ENCODE assay signal across 8 mouse cellular contexts in genomic region chr3:116711624-116712435, GRCm38 (mm10). TPM values are rescaled to one million over a fixed set of nuclear protein-coding genes. Genes with fewer than 3 reads are reported as not detected.
DNase-seq lines count a peak whose midpoint lies in the region; ATAC-seq and TF ChIP-seq lines count a peak whose summit lies in the region.

No protein-coding gene starts in this region.

- peak overlapping the region; percentile 82 for H3K27ac ChIP-seq in lung, embryonic 16.5 days (ENCODE audit: low read length)

- H3K4me2 ChIP-seq in lung, embryonic 16.5 days (ENCODE audit: low read depth, low read length) = peak overlapping the region; percentile 82

- H3K27me3 ChIP-seq in G1E (ENCODE audit: insufficient read depth, low read length) = no peaks in the 10 kb centered on the region
- no peaks in the 10 kb centered on the region for H3K27me3 ChIP-seq in lung, embryonic 16.5 days (ENCODE audit: control insufficient read depth, insufficient read depth, low read depth, low read length)

- H3K9ac ChIP-seq in lung, embryonic 16.5 days (ENCODE audit: low read length) = peak overlapping the region; percentile 98

- under 1% methylated on average over 85 of the region's 85 CpGs for WGBS in lung, embryonic 16.5 days

- H3K4me1 ChIP-seq in G1E (ENCODE audit: insufficient read depth, low read depth, low read length) = peaks cover 42% of the 10 kb centered on the region
- H3K4me1 ChIP-seq in lung, embryonic 16.5 days (replicated peaks; ENCODE audit: control insufficient read depth, insufficient read depth, low read length) = peaks cover 13% of the 10 kb centered on the region

- no peak for TF ChIP-seq CTCF in G1E (IDR thresholded peaks at IDR 0.05; ENCODE audit: low read depth, low read length)

- peak; percentile 78 for DNase-seq in G1E (ENCODE audit: low spot score)
- peak; percentile 84 for DNase-seq in cerebellum, adult 8-10 months
- DNase-seq in forelimb bud, embryonic 11.5 days (ENCODE audit: low read depth, low spot score) = peak; percentile 64
- peak; percentile 49 for DNase-seq in layer of hippocampus, adult 9-11 months
- peak; percentile 50 for DNase-seq in ovary, adult 18-20 months (ENCODE audit: low spot score)
- DNase-seq in thymus, postnatal 0 days (ENCODE audit: low spot score) = peak; percentile 54

- peaks cover 6% of the 10 kb centered on the region for H3K36me3 ChIP-seq in G1E (replicated peaks)
- H3K36me3 ChIP-seq in lung, embryonic 16.5 days (ENCODE audit: control insufficient read depth, insufficient read depth, low read length) = peaks cover under 1% of the 10 kb centered on the region; the same call in 1 of the 2 replicates

- H3K9me3 ChIP-seq in G1E (replicated peaks) = no peaks in the 10 kb centered on the region
- no peaks in the 10 kb centered on the region for H3K9me3 ChIP-seq in lung, embryonic 16.5 days (ENCODE audit: control insufficient read depth, low read length)

- peak overlapping the region; percentile 97 for H3K4me3 ChIP-seq in G1E (ENCODE audit: low read depth, low read length)
- H3K4me3 ChIP-seq in lung, embryonic 16.5 days (ENCODE audit: low read length) = peak overlapping the region; percentile 97

- peak; percentile 35; the same call in 1 of the 2 replicates for ATAC-seq in G1E (ENCODE audit: extremely low read depth, insufficient number of reproducible peaks, low FRiP score, poor library complexity, severe bottlenecking)
- ATAC-seq in hematopoietic stem cell, adult 5-6 weeks (replicated peaks in 1 of 2; ENCODE audit: insufficient read depth in 1 of 2, low FRiP score in 2 of 2, low TSS enrichment in 1 of 2, low read depth in 1 of 2, poor library complexity in 2 of 2, severe bottlenecking in 2 of 2) = peak; percentile 74 to 85
- peak; percentile 92 for ATAC-seq in lung, embryonic 16.5 days (ENCODE audit: low read depth)

RNA-seq across cellular contexts. Expression of gene Slc35a3, which starts 0.8 kb away (rescaled TPM):
- total RNA-seq in G1E (2014; fragmentation: Nextera tagmentation) (52.6 and 54.6 TPM in 2 replicates), G1E (2017) (56.8 and 60.9 TPM in 2 replicates)
- 11.3 and 13.4 TPM in 2 replicates for polyA plus RNA-seq in G1E (2012)
- 48.4 and 57.3 TPM in 2 replicates for total RNA-seq in hematopoietic stem cell, adult 5-6 weeks (2017)
- 15.4 and 16.5 TPM in 2 replicates for polyA plus RNA-seq in lung, embryonic 16.5 days (2015; fragmentation: Nextera tagmentation; extraction: Ambion mirVana)
- polyA plus RNA-seq in thymus, postnatal 0 days (2015; fragmentation: Nextera tagmentation; extraction: Ambion mirVana) = 8.9 and 9.1 TPM in 2 replicates

RNA-seq across cellular contexts. Expression of gene Gm43191, which starts 30.8 kb away (rescaled TPM):
- total RNA-seq in G1E (2014; fragmentation: Nextera tagmentation) = not detected in 2 replicates
- not detected in 2 replicates for total RNA-seq in G1E (2017)
- not detected in 2 replicates for polyA plus RNA-seq in G1E (2012)
- not detected in 2 replicates for total RNA-seq in hematopoietic stem cell, adult 5-6 weeks (2017)
- polyA plus RNA-seq in lung, embryonic 16.5 days (2015; fragmentation: Nextera tagmentation; extraction: Ambion mirVana) = not detected in 2 replicates
- not detected in 2 replicates for polyA plus RNA-seq in thymus, postnatal 0 days (2015; fragmentation: Nextera tagmentation; extraction: Ambion mirVana)

RNA-seq across cellular contexts. Expression of gene Mfsd14a, which starts 49.4 kb away (rescaled TPM):
- total RNA-seq in G1E (2014; fragmentation: Nextera tagmentation) (73.6 and 75.9 TPM in 2 replicates), G1E (2017) (86.5 and 87.0 TPM in 2 replicates)
- polyA plus RNA-seq in G1E (2012) = 12.4 and 15.0 TPM in 2 replicates
- total RNA-seq in hematopoietic stem cell, adult 5-6 weeks (2017) = 76.5 and 92.3 TPM in 2 replicates
- polyA plus RNA-seq in lung, embryonic 16.5 days (2015; fragmentation: Nextera tagmentation; extraction: Ambion mirVana) = 83.8 and 84.4 TPM in 2 replicates
- polyA plus RNA-seq in thymus, postnatal 0 days (2015; fragmentation: Nextera tagmentation; extraction: Ambion mirVana) = 68.6 and 69.9 TPM in 2 replicates

Comparison
In these comparisons a context has a peak if more than half of its experiments do, and no peak if none do; other contexts are left out.
1. Peak in every context shown above with its lines: DNase-seq, ATAC-seq, H3K4me3 ChIP-seq and H3K27ac ChIP-seq.
2. ATAC-seq: peak in every context shown above with its lines; median percentile 92 in lung, embryonic 16.5 days; 80 in hematopoietic stem cell, adult 5-6 weeks; 35 in G1E.